Mouse (Mus musculus): Measurements from ENCODE around the gene Lcn2. TPM values are rescaled to one million over a fixed set of nuclear protein-coding genes. Genes with fewer than 3 reads are reported as not detected.
A peak's percentile ranks its signal among the peaks of the same experiment; 100 is the strongest.

Gene Lcn2
- total RNA-seq, 2 experiments from 2014 or later, result 50.9 to 62.2 TPM

- no peak for ATAC-seq (replicated peaks; ENCODE audit: poor library complexity, severe bottlenecking)
Observed at GRCm38 (mm10) chr2:32415801-32416200, 27.7 kb upstream of the Lcn2 start.

DNA sequence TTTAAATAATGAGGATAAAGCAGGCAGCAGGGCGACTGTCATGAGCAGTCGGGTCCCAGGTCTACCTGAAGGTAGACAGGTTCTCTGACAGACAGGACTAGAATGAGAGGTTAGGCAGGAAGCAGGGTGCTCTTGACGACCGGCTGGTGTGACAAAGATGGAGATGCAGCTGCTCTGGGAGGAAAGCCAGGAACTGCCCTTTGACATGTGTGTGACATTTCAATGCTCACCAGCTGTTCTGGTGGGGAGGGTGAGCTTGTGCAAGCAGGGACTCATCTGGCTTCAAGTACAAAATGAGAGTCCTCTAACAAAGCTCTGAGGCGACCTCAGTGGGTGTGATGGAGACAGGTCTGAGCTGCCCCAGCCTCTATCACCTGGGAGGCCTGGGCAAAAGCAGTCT lies 25.9 kb upstream of the Lcn2 start:
- no peak for ATAC-seq (replicated peaks; ENCODE audit: poor library complexity, severe bottlenecking)

GRCm38 (mm10) chr2:32412742-32413531 lies 24.9 kb upstream of the Lcn2 start:
- ATAC-seq (replicated peaks; ENCODE audit: poor library complexity, severe bottlenecking), result no peak

- no peak for ATAC-seq (replicated peaks; ENCODE audit: poor library complexity, severe bottlenecking)
Observed at GRCm38 (mm10) chr2:32411407-32411806, 23.4 kb upstream of the Lcn2 start.

DNA sequence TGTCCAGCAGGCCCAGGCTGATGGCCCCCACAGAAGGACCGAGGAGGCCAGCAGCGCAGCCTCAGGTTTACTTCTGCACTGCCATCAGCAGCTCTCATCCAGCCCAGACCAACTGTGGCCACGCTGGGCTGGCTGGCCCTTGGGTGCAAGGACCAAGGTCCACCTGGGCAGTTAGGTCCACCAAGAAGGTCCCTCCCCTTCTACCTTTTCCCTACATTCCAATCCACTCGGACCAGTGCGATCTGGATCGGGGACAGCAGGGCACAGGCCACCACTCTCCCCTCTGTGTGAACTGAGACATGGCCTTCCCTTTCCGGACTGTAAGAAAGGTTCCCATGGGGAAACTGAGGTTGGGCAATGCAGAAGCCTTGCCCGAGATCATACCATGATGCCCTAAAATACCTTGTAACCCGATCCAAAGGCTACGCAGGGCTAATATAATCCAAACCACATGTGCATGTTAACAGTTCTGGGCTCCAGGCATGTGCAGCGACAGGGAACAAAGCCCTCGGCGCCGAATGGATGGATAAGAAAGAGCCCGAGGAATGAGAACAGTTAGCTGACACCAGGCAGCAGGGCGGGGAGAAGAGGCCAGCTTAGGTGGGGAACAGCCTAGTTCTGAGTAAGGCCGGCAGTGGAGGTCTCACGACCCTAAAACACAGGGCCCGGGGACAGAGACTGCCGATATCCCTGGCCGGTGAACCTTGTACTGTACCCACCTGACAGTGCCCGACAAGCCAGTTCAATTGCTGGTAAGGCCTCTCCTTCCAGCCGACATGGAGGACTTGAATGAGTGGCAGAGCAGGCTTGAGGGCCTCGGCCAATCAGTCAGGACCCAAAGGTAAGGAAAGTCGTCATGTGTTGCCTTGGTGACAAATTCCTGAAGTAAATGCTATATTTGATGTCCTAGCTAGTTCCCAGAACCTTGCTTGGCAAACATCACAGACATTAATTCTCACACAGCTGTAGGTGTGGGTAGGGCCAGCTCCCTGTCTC lies 20.7 kb upstream of the Lcn2 start:
- no peak for ATAC-seq (replicated peaks; ENCODE audit: poor library complexity, severe bottlenecking)

DNA sequence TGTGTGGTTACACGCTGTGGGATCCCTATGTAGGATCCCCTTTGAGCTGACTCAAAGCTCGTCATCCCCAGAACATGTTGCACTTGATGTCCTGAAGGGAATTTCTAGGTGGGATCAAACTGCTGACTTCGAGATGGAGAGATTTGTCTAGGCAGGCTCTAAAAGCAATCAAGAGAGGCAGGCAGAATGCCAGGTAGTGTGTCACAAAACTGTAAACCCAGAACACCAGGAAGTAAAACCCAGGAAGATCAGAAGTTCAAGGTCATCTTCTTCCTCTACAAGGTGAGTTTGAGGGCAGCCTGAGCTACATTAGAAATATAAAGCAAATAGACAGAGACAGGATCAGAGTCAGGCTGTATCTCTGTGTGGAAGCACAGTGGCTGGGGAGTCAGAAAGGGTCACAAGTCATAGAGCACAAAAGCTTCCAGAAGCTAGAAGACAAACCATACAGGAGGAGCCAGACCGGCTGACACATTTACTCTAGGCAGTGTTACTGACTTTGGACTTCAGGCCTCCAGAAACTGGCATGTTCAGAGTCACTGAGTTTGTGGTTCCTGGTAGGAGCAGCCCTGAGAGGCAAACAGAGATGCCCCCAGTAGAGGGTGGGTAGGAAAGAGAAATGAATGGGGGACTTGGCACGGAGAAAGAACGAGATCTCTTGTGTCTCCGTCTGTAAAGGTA lies 19.2 kb upstream of the Lcn2 start:
- no peak for ATAC-seq (replicated peaks; ENCODE audit: poor library complexity, severe bottlenecking)

GRCm38 (mm10) chr2:32404663-32405062 lies 16.6 kb upstream of the Lcn2 start:
- peak; percentile 91 for ATAC-seq (replicated peaks; ENCODE audit: poor library complexity, severe bottlenecking)

DNA sequence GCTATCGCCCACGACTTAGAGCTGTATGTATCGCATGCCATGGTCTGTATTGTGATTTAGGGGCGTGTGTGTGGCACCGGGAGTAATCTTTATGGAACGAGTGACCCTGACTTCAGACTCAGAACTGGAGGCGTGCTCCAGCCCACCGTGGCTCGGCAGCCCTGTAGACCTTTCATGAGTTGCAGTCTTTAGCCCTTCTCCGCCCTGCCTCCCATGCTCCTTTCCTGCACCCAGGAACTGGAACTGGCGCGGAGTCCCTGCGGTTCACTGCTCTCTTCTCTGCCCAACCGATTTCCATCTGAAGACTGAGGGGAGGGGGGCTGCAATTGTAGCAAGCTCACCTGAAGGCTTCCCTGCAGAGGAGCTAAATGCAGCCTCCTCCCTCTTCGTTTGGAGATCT lies 8.6 kb upstream of the Lcn2 start:
- ATAC-seq (replicated peaks; ENCODE audit: poor library complexity, severe bottlenecking), result no peak

- ATAC-seq (replicated peaks; ENCODE audit: poor library complexity, severe bottlenecking), result peak; percentile 79
Observed at GRCm38 (mm10) chr2:32395946-32396621, 8.0 kb upstream of the Lcn2 start.

- peak; percentile 80 for ATAC-seq (replicated peaks; ENCODE audit: poor library complexity, severe bottlenecking)
Observed at GRCm38 (mm10) chr2:32395484-32395945, 7.5 kb upstream of the Lcn2 start, which contains the start of gene Ptges2. TSS of gene Ptges2 (plus strand) at chr2:32395896.

- no peak for ATAC-seq (replicated peaks; ENCODE audit: poor library complexity, severe bottlenecking)
Observed at GRCm38 (mm10) chr2:32394973-32395372, 6.9 kb upstream of the Lcn2 start.

DNA sequence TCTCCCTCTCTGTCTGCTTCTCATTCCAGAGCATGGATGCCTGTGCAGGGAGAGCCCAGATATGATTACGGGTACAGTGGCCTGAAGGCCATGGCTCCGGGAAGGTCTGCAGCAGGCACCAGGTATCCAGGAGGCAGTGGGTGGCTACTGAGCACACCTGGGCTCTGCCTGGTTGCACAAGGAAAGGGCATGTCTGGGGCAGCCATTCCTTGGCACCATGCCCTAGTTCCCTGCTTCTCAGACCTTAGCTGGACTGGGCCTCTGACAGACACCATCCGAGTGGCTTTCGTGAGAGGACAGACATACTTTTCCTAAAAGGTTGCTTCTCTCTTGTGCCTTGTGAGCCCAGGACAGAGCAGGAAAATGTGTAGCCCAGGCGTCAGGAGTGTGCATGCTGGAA lies 4.0 kb upstream of the Lcn2 start:
- no peak for ATAC-seq (replicated peaks; ENCODE audit: poor library complexity, severe bottlenecking)

GRCm38 (mm10) chr2:32390871-32391270 lies 2.8 kb upstream of the Lcn2 start:
- no peak for ATAC-seq (replicated peaks; ENCODE audit: poor library complexity, severe bottlenecking)

GRCm38 (mm10) chr2:32389157-32389556 lies 1.1 kb upstream of the Lcn2 start:
- ATAC-seq (replicated peaks; ENCODE audit: poor library complexity, severe bottlenecking), result peak; percentile 60

- ATAC-seq (replicated peaks; ENCODE audit: poor library complexity, severe bottlenecking), result no peak
Observed at GRCm38 (mm10) chr2:32382689-32383088, 5.4 kb downstream of the Lcn2 start.

- ATAC-seq (replicated peaks; ENCODE audit: poor library complexity, severe bottlenecking), result peak; percentile 91
Observed at GRCm38 (mm10) chr2:32381775-32382223, 6.3 kb downstream of the Lcn2 start, which contains the start of gene 1110008P14Rik. TSS of gene 1110008P14Rik (minus strand) at chr2:32381938.

DNA sequence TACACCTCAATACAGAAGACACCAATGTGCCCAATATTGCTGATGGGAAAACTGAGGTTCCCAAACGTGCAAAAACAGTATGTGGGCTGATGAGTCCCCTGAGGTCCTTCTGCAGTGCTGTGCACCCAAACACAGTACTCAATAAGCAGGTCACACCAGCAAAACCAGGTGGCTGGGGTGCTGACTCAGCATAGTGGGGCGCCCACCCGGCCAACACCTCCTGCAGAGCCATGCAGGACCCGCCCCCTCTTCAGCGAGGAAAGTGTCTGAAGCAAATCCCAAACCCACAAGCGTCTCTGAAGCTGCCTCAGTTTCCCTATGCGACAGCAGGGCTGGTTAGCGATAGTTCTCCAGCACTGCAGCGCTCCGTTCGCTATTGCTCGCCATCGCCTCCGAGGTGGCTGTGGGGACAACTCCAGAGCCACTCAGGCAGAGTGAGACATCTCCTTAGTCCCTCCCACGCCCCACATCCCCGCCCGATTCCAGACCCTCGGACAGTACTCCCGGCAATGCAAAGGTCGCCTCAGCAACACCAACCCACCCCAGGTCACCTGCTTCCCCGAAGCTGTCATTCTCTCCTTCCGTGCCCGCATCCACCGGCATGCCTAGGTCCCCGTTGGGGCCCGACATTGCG lies 6.8 kb downstream of the Lcn2 start:
- peak; percentile 10 for ATAC-seq (replicated peaks; ENCODE audit: poor library complexity, severe bottlenecking)

DNA sequence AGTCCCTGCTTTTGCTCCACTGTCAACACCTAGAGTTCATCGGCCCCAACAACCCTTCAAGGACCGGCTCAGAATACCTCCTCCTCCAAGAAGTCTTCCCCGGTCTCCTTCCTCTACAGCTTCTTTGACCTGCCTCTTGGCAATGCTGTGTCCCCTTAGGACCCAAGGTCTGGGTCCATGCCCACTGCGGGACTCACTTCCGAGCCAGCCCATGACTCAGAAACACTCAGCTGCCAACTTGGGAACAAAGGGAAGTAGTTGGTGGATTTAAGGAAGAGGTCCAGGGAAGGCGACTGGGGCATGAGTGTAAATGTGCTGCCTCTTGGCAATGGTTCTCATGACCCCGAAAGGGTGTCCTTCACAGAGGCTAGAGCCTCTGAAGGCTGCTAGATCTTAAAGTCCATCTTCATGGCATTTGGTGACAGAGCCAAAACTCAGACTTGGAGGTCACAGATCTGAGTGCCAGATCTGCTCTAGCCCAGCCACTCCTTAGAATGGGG lies 8.0 kb downstream of the Lcn2 start:
- no peak for ATAC-seq (replicated peaks; ENCODE audit: poor library complexity, severe bottlenecking)

DNA sequence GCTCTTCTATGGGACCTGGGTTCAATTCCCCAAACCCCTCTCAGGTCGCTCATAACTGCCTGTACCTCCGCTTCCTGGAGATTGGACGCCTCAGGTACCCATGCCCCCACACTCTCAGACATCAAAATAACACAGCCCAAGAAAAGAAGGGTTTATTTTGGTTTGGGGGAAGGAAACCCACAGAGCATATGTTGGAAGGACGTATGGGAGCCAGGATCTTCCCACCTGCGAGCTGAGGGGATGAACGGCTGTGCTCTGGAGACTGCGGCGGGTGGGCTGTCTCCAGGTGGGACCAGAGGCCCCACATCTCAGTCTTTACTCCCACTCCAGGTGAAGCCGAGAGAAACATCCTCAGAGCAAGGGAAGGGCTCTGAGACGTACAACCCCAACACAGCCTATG lies 11.1 kb downstream of the Lcn2 start:
- ATAC-seq (replicated peaks; ENCODE audit: poor library complexity, severe bottlenecking), result no peak
